Mouse (Mus musculus) layer of hippocampus, postnatal 14 days (tissue): ENCODE data around the gene Lbhd2. TPM values are rescaled to one million over a fixed set of nuclear protein-coding genes. Genes with fewer than 3 reads are reported as not detected.

Source experiments
- DNase-seq, 2 experiments: peaks; one replicate each; pipeline ENCODE4 v3.0.0; 2021 to 2022; ENCODE audit warnings: low spot score in 2 of 2, mixed read lengths in 1 of 2
- total RNA-seq, 2 experiments: library from RNA; stranded (reverse); gene quantifications; 2 replicates each; pipeline ENCODE4 v1.2.3; 2021

Gene Lbhd2
- total RNA-seq, 2 experiments from 2014 or later, result 0.62 to 1.8 TPM

GRCm38 (mm10) chr12:111401454-111402184 is 5.0 kb upstream of the Lbhd2 start:
- DNase-seq, result peak; percentile 73 to 84

- no peak for DNase-seq
Observed at GRCm38 (mm10) chr12:111404880-111405279, 1.7 kb upstream of the Lbhd2 start.

GRCm38 (mm10) chr12:111409583-111409982 is 3.0 kb downstream of the Lbhd2 start:
- DNase-seq, result no peak

GRCm38 (mm10) chr12:111411631-111412355 is 5.2 kb downstream of the Lbhd2 start:
- no peak for DNase-seq

- DNase-seq, result no peak
Observed at GRCm38 (mm10) chr12:111412581-111413284, 6.1 kb downstream of the Lbhd2 start.

GRCm38 (mm10) chr12:111413300-111413699 is 6.7 kb downstream of the Lbhd2 start:
- DNase-seq, result peak; percentile 84 to 89

GRCm38 (mm10) chr12:111416921-111417779 is 10.5 kb downstream of the Lbhd2 start, which contains the start of gene Exoc3l4:
Gene Exoc3l4 (plus strand): TSS chr12:111417017.
- DNase-seq, result peak in 1 of 2 experiments; percentile 37

GRCm38 (mm10) chr12:111419918-111420317 is 13.3 kb downstream of the Lbhd2 start:
- no peak for DNase-seq

- no peak for DNase-seq
Observed at GRCm38 (mm10) chr12:111420946-111421709, 14.5 kb downstream of the Lbhd2 start.

- no peak for DNase-seq
Observed at GRCm38 (mm10) chr12:111422852-111423251, 16.2 kb downstream of the Lbhd2 start.

GRCm38 (mm10) chr12:111423570-111424129 is 17.0 kb downstream of the Lbhd2 start:
- no peak for DNase-seq

GRCm38 (mm10) chr12:111424547-111424946 is 17.9 kb downstream of the Lbhd2 start:
- no peak for DNase-seq

- peak; percentile 76 to 83 for DNase-seq
Observed at GRCm38 (mm10) chr12:111425258-111425657, 18.6 kb downstream of the Lbhd2 start.

- peak; percentile 90 to 92 for DNase-seq
Observed at GRCm38 (mm10) chr12:111425789-111426460, 19.3 kb downstream of the Lbhd2 start.

GRCm38 (mm10) chr12:111427438-111428113 is 21.0 kb downstream of the Lbhd2 start:
- DNase-seq, result no peak

GRCm38 (mm10) chr12:111428364-111428763 is 21.8 kb downstream of the Lbhd2 start:
- no peak for DNase-seq

GRCm38 (mm10) chr12:111428961-111429911 is 22.6 kb downstream of the Lbhd2 start:
- DNase-seq, result peak in 1 of 2 experiments; percentile 29
